Mouse (Mus musculus) c-Kit-positive CD71-positive TER-119-negative erythroid progenitor cells, embryonic 14.5 days (primary cell): ENCODE data around the gene Fyn.

Experiments used
- DNase-seq: peaks from one replicate; pipeline ENCODE4 v3.0.0-alpha.2; 2013; ENCODE audit warnings: low read depth

Fyn gene

GRCm38 (mm10) chr10:39443122-39443521 is 74.5 kb downstream of the Fyn start:
- no peak for DNase-seq

- DNase-seq = no peak
Observed at GRCm38 (mm10) chr10:39443947-39444346, 75.3 kb downstream of the Fyn start.

- DNase-seq = no peak
Observed at GRCm38 (mm10) chr10:39445870-39446269, 77.2 kb downstream of the Fyn start.

- DNase-seq = no peak
Observed at GRCm38 (mm10) chr10:39446706-39447105, 78.1 kb downstream of the Fyn start.

- no peak for DNase-seq
Observed at GRCm38 (mm10) chr10:39449179-39449578, 80.5 kb downstream of the Fyn start.

- no peak for DNase-seq
Observed at GRCm38 (mm10) chr10:39450356-39450755, 81.7 kb downstream of the Fyn start.

GRCm38 (mm10) chr10:39451065-39451464 is 82.4 kb downstream of the Fyn start:
- no peak for DNase-seq

GRCm38 (mm10) chr10:39451918-39452624 is 83.4 kb downstream of the Fyn start:
- DNase-seq = no peak

GRCm38 (mm10) chr10:39455344-39455743 is 86.7 kb downstream of the Fyn start:
- DNase-seq = no peak

- no peak for DNase-seq
Observed at GRCm38 (mm10) chr10:39455857-39456620, 87.4 kb downstream of the Fyn start.

GRCm38 (mm10) chr10:39456776-39457175 is 88.1 kb downstream of the Fyn start:
- DNase-seq = no peak

GRCm38 (mm10) chr10:39457281-39457680 is 88.6 kb downstream of the Fyn start:
- no peak for DNase-seq

- DNase-seq = peak; percentile 33
Observed at GRCm38 (mm10) chr10:39458766-39459699, 90.4 kb downstream of the Fyn start.

GRCm38 (mm10) chr10:39460621-39461020 is 92.0 kb downstream of the Fyn start:
- no peak for DNase-seq

GRCm38 (mm10) chr10:39461909-39462308 is 93.3 kb downstream of the Fyn start:
- no peak for DNase-seq

GRCm38 (mm10) chr10:39462711-39463110 is 94.1 kb downstream of the Fyn start:
- no peak for DNase-seq

- DNase-seq = no peak
Observed at GRCm38 (mm10) chr10:39464383-39464782, 95.7 kb downstream of the Fyn start.

GRCm38 (mm10) chr10:39467317-39467716 is 98.7 kb downstream of the Fyn start:
- no peak for DNase-seq

GRCm38 (mm10) chr10:39467821-39468220 is 99.2 kb downstream of the Fyn start:
- no peak for DNase-seq

- no peak for DNase-seq
Observed at GRCm38 (mm10) chr10:39468576-39468975, 99.9 kb downstream of the Fyn start.

- DNase-seq = no peak
Observed at GRCm38 (mm10) chr10:39469341-39469740, 100.7 kb downstream of the Fyn start.

GRCm38 (mm10) chr10:39470321-39470720 is 101.7 kb downstream of the Fyn start:
- DNase-seq = no peak
